Comparison of ENCODE assay signal across 19 mouse cellular contexts in genomic region chr10:43815291-43815690, GRCm38 (mm10).
A peak's percentile ranks its signal among the peaks of the same experiment; 100 is the strongest.
DNase-seq lines count a peak whose midpoint lies in the region; ATAC-seq and TF ChIP-seq lines count a peak whose summit lies in the region.
"Had no signal": no experiment of that assay in that cellular context is flagged by ENCODE, and none has a peak within 500 bp of the region (broad histone marks: within the 10 kb centered on the region; RNA-seq: fewer than 3 reads in every experiment).

No protein-coding gene starts in this region.

- no peaks in the 10 kb centered on the region for H3K36me3 ChIP-seq in liver, embryonic 11.5 days (ENCODE audit: control insufficient read depth, insufficient read depth, low read length)
- H3K36me3 ChIP-seq in CH12.LX (replicated peaks in 1 of 2; ENCODE audit: control insufficient read depth in 1 of 2, insufficient read depth in 1 of 2, low read length in 1 of 2): no peaks in the 10 kb centered on the region
- no peaks in the 10 kb centered on the region for H3K36me3 ChIP-seq in intestine, embryonic 15.5 days
- H3K36me3 ChIP-seq: hindbrain, embryonic 15.5 days had no signal

- DNase-seq in liver, embryonic 11.5 days (ENCODE audit: low spot score): no peak
- DNase-seq in liver: no peak
- DNase-seq in CH12.LX (ENCODE audit: extremely low read depth): peak; percentile 82
- no peak for DNase-seq in urinary bladder, postnatal 36 days (ENCODE audit: low spot score in 2 of 2)
- no peak for DNase-seq in gastrocnemius, postnatal 4 days (ENCODE audit: low spot score in 2 of 2)
- no peak for DNase-seq in right cerebral cortex, postnatal 25 days
- DNase-seq: adrenal gland, postnatal 25 days; cerebellum, adult 9-10 months; gastrocnemius, adult 2 months; heart, postnatal 10 days; kidney, adult 8-10 months; right cerebral cortex, postnatal 4 days; thymus, adult 2 months had no signal

- in situ Hi-C loops in CH12.LX (cut with MboI; ENCODE audit: low pct_ligation_motif_present, low pct_unique_long_range_greater_than_20kb, low sequenced_read_pairs): no loop called here

- no peak overlapping the region for H3K27ac ChIP-seq in liver, embryonic 11.5 days (ENCODE audit: low read depth, low read length)
- H3K27ac ChIP-seq in CH12.LX (ENCODE audit: insufficient read depth, low read depth): peak overlapping the region; percentile 84
- no peak overlapping the region for H3K27ac ChIP-seq in intestine, embryonic 15.5 days
- H3K27ac ChIP-seq: gastrocnemius, adult 2 months; hindbrain, embryonic 15.5 days had no signal

- H3K27me3 ChIP-seq in liver, embryonic 11.5 days (replicated peaks; ENCODE audit: control insufficient read depth, insufficient read depth, low read length): no peaks in the 10 kb centered on the region
- no peaks in the 10 kb centered on the region for H3K27me3 ChIP-seq in CH12.LX (replicated peaks)
- no peaks in the 10 kb centered on the region for H3K27me3 ChIP-seq in intestine, embryonic 15.5 days (replicated peaks)
- H3K27me3 ChIP-seq: hindbrain, embryonic 15.5 days had no signal

- H3K79me2 ChIP-seq in CH12.LX (replicated peaks; ENCODE audit: control insufficient read depth, extremely low read depth, insufficient read depth, poor library complexity, severe bottlenecking): no peaks in the 10 kb centered on the region

- no peak overlapping the region for H3K9ac ChIP-seq in liver, embryonic 11.5 days (ENCODE audit: low read depth, low read length)
- no peak overlapping the region for H3K9ac ChIP-seq in CH12.LX (ENCODE audit: insufficient read depth, low read depth)
- no peak overlapping the region for H3K9ac ChIP-seq in intestine, embryonic 15.5 days
- H3K9ac ChIP-seq: hindbrain, embryonic 15.5 days had no signal

- H3K4me3 ChIP-seq in liver, embryonic 11.5 days (ENCODE audit: low read depth, low read length): no peak overlapping the region
- no peak overlapping the region for H3K4me3 ChIP-seq in CH12.LX (replicated peaks in 1 of 3; ENCODE audit: low read depth in 2 of 3, low read length in 2 of 3, poor library complexity in 1 of 3)
- H3K4me3 ChIP-seq in intestine, embryonic 15.5 days (replicated peaks): no peak overlapping the region
- H3K4me3 ChIP-seq: gastrocnemius, adult 2 months; hindbrain, embryonic 15.5 days had no signal

- H3K9me3 ChIP-seq in liver, embryonic 11.5 days (ENCODE audit: control insufficient read depth, low read length): no peaks in the 10 kb centered on the region
- no peaks in the 10 kb centered on the region for H3K9me3 ChIP-seq in CH12.LX (replicated peaks; ENCODE audit: low read length)
- H3K9me3 ChIP-seq in intestine, embryonic 15.5 days: no peaks in the 10 kb centered on the region
- H3K9me3 ChIP-seq: hindbrain, embryonic 15.5 days had no signal

- TF ChIP-seq EP300 in CH12.LX (IDR thresholded peaks at IDR 0.05; ENCODE audit: low read length): peak; percentile 78

- no peaks in the 10 kb centered on the region for H3K4me1 ChIP-seq in liver, embryonic 11.5 days (replicated peaks; ENCODE audit: control insufficient read depth, insufficient read depth, low read length)
- peaks cover 22 to 65% of the 10 kb centered on the region in 2 experiments; a peak in 3 of 4 replicates for H3K4me1 ChIP-seq in CH12.LX (ENCODE audit: control insufficient read depth in 1 of 2, insufficient read depth in 2 of 2)
- H3K4me1 ChIP-seq in intestine, embryonic 15.5 days (replicated peaks): no peaks in the 10 kb centered on the region; the same call in 1 of the 2 replicates
- H3K4me1 ChIP-seq: hindbrain, embryonic 15.5 days had no signal

- 0 out of 2 replicates have a peak, but pooled peaks have one; percentile 31 for ATAC-seq in liver, embryonic 11.5 days (replicated peaks; ENCODE audit: low FRiP score)
- ATAC-seq in intestine, embryonic 15.5 days: peak; percentile 75
- ATAC-seq in neutrophil, adult 5-6 weeks (ENCODE audit: extremely low read depth, insufficient number of reproducible peaks, low FRiP score, poor library complexity, severe bottlenecking): peak; percentile 62
- ATAC-seq: CD4-positive, CD25-positive, alpha-beta regulatory T cell, adult 4 months; forebrain, embryonic 14.5 days; midbrain, embryonic 16.5 days had no signal

- TF ChIP-seq RAD21 in CH12.LX (IDR thresholded peaks at IDR 0.05; ENCODE audit: low read depth, low read length): no peak

- WGBS in liver, embryonic 11.5 days: 53% methylated on average over 5 of the region's 5 CpGs
- WGBS in intestine, embryonic 15.5 days: 32% methylated on average over 5 of the region's 5 CpGs

- no peak for TF ChIP-seq POLR2A in CH12.LX (IDR thresholded peaks at IDR 0.05; ENCODE audit: low read depth, low read length)

- no peak overlapping the region for H3K4me2 ChIP-seq in liver, embryonic 11.5 days
- no peak overlapping the region for H3K4me2 ChIP-seq in CH12.LX (ENCODE audit: insufficient read depth, low read depth, poor library complexity, severe bottlenecking)
- H3K4me2 ChIP-seq in intestine, embryonic 15.5 days (replicated peaks): no peak overlapping the region
- H3K4me2 ChIP-seq: hindbrain, embryonic 15.5 days had no signal

- dilution Hi-C loops in CH12.LX (cut with MboI; ENCODE audit: extremely low pct_ligation_motif_present, extremely low pct_unique_long_range_greater_than_20kb, low sequenced_read_pairs): no loop called here

- TF ChIP-seq CTCF in CH12.LX (conservative IDR thresholded peaks at IDR 0.05 in 1 of 2, IDR thresholded peaks at IDR 0.05 in 1 of 2; ENCODE audit: low read depth in 2 of 2, low read length in 2 of 2): no peak

TF ChIP-seq in CH12.LX, 34 proteins besides CTCF, POLR2A, EP300 and RAD21:
- TF ChIP-seq UBTF (IDR thresholded peaks at IDR 0.05; ENCODE audit: low read depth, low read length) (no peak), USF2 (conservative IDR thresholded peaks at IDR 0.05; ENCODE audit: low read depth, low read length) (no peak), RCOR1 (conservative IDR thresholded peaks at IDR 0.05; ENCODE audit: low read depth, low read length) (no peak), SIN3A (IDR thresholded peaks at IDR 0.05; ENCODE audit: low read length) (0 out of 2 replicates have a peak, but pooled peaks have one; percentile 22), JUN (IDR thresholded peaks at IDR 0.05; ENCODE audit: insufficient read depth, low read depth, low read length) (no peak), IRF4 (IDR thresholded peaks at IDR 0.05; ENCODE audit: low read depth, low read length) (peak; percentile 17; the same call in 1 of the 2 replicates), TBP (conservative IDR thresholded peaks at IDR 0.05; ENCODE audit: low read depth, low read length) (0 out of 2 replicates have a peak, but pooled peaks have one; percentile 14), POLR2AphosphoS2 (IDR thresholded peaks at IDR 0.05; ENCODE audit: low read depth, low read length) (no peak), MXI1 (IDR thresholded peaks at IDR 0.05; ENCODE audit: low read depth, low read length) (no peak), MYC (IDR thresholded peaks at IDR 0.05; ENCODE audit: low read depth, low read length) (peak; percentile 65; the same call in 1 of the 2 replicates), KAT2A (IDR thresholded peaks at IDR 0.05; ENCODE audit: insufficient replicate concordance, low read length) (no peak), BHLHE40 (IDR thresholded peaks at IDR 0.05; ENCODE audit: low read depth, low read length) (peak; percentile 46; the same call in 1 of the 2 replicates), MAZ (IDR thresholded peaks at IDR 0.05; ENCODE audit: low read depth, low read length) (no peak), TCF12 (IDR thresholded peaks at IDR 0.05; ENCODE audit: low read depth, low read length) (peak; percentile 68; the same call in 1 of the 2 replicates), PAX5 (IDR thresholded peaks at IDR 0.05; ENCODE audit: low read length) (no peak), USF1 (IDR thresholded peaks at IDR 0.05; ENCODE audit: low read depth, low read length) (no peak), ZMIZ1 (IDR thresholded peaks at IDR 0.05; ENCODE audit: low read depth, low read length) (no peak), ZC3H11A (IDR thresholded peaks at IDR 0.05; ENCODE audit: low read depth, low read length) (no peak), SMC3 (IDR thresholded peaks at IDR 0.05; ENCODE audit: low read depth, low read length) (no peak)
